In the genomic region with DNA sequence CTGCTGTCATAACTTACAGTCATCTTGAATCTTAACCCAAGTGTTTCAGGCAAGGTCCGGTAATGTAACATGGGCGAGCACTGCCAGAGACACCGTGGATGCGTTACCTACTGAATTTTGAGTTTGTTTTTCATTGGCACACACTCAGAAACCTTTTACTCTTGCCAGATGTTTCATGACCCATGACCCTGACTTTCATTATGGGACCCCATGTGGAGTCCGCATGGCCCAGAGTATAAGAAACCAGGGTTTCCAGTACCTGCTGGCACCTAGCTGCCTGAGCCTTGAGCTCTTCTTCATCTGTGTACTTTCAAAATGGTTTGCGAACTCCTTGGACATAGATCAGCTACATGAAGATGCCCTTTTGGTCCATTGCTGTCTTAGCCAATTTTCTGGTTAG, we compare ENCODE assay signal across 23 mouse cellular contexts.
A peak's percentile ranks its signal among the peaks of the same experiment; 100 is the strongest.
DNase-seq lines count a peak whose midpoint lies in the region; ATAC-seq lines count a peak whose summit lies in the region.
"Had no signal": no experiment of that assay in that cellular context is flagged by ENCODE, and none has a peak within 500 bp of the region (broad histone marks: within the 10 kb centered on the region; RNA-seq: fewer than 3 reads in every experiment).

No protein-coding gene starts in this region.

- H3K27ac ChIP-seq in hindbrain, embryonic 10.5 days, result no peak overlapping the region
- H3K27ac ChIP-seq in hindbrain, embryonic 11.5 days (ENCODE audit: low read depth, low read length), result no peak overlapping the region
- no peak overlapping the region for H3K27ac ChIP-seq in limb, embryonic 11.5 days (replicated peaks; ENCODE audit: low read depth, low read length)
- H3K27ac ChIP-seq: forebrain, embryonic 10.5 days; forebrain, embryonic 13.5 days; gastrocnemius, adult 2 months; hindbrain, embryonic 14.5 days; hindbrain, postnatal 0 days had no signal

- no peak overlapping the region for H3K9ac ChIP-seq in hindbrain, embryonic 11.5 days (ENCODE audit: low read depth, low read length)
- H3K9ac ChIP-seq in limb, embryonic 11.5 days (ENCODE audit: low read length), result no peak overlapping the region
- H3K9ac ChIP-seq: forebrain, embryonic 13.5 days; hindbrain, embryonic 14.5 days had no signal

- 76% methylated on average over 6 of the region's 6 CpGs for whole genome bisulfite sequencing in hindbrain, embryonic 10.5 days
- 74% methylated on average over 6 of the region's 6 CpGs for WGBS in hindbrain, embryonic 11.5 days
- 34% methylated on average over 6 of the region's 6 CpGs for WGBS in limb, embryonic 11.5 days

- H3K4me2 ChIP-seq in hindbrain, embryonic 11.5 days (replicated peaks; ENCODE audit: low read depth, low read length), result no peak overlapping the region
- H3K4me2 ChIP-seq in limb, embryonic 11.5 days (ENCODE audit: low read depth, severe bottlenecking), result no peak overlapping the region
- H3K4me2 ChIP-seq: forebrain, embryonic 13.5 days; heart, embryonic 11.5 days; hindbrain, embryonic 14.5 days had no signal

- DNase-seq in hindbrain, embryonic 10.5 days (ENCODE audit: low spot score), result peak; percentile 12
- no peak for DNase-seq in hindbrain, embryonic 11.5 days (ENCODE audit: low spot score)
- peak; percentile 31 for DNase-seq in embryo, embryonic 10.5 days (ENCODE audit: low spot score)
- peak; percentile 43 for DNase-seq in embryo, embryonic 11 days
- DNase-seq in limb, embryonic 11.5 days (ENCODE audit: low spot score), result peak; percentile 53
- DNase-seq in B cell, adult 2 months, result no peak
- DNase-seq: adrenal gland, adult 8-10 months; adrenal gland, postnatal 25 days; cerebellum, adult 11-12 months; cerebellum, adult 9-10 months; cerebellum, postnatal 14 days; gastrocnemius, adult 2 months; gastrocnemius, postnatal 14 days; heart, adult 11 months had no signal

- no peak for ATAC-seq in hindbrain, embryonic 11.5 days (ENCODE audit: low FRiP score)
- ATAC-seq in limb, embryonic 11.5 days (ENCODE audit: insufficient number of reproducible peaks, low FRiP score, low TSS enrichment, low read depth), result no peak
- ATAC-seq: activated CD4-positive, CD25-positive, alpha-beta regulatory T cell, adult 4 months; forebrain, embryonic 13.5 days; forebrain, embryonic 16.5 days; hindbrain, postnatal 0 days; inflammation-experienced regulatory T-cells, adult 6 months; intestine, embryonic 16.5 days had no signal

- H3K9me3 ChIP-seq in hindbrain, embryonic 10.5 days, result no peaks in the 10 kb centered on the region
- no peaks in the 10 kb centered on the region for H3K9me3 ChIP-seq in hindbrain, embryonic 11.5 days (ENCODE audit: control insufficient read depth, low read length)
- H3K9me3 ChIP-seq in limb, embryonic 11.5 days (ENCODE audit: control insufficient read depth, low read length), result no peaks in the 10 kb centered on the region
- H3K9me3 ChIP-seq: forebrain, embryonic 10.5 days; forebrain, embryonic 13.5 days had no signal

- peaks cover 6% of the 10 kb centered on the region; the same call in 1 of the 2 replicates for H3K4me1 ChIP-seq in hindbrain, embryonic 10.5 days (replicated peaks)
- H3K4me1 ChIP-seq in hindbrain, embryonic 11.5 days (replicated peaks; ENCODE audit: control insufficient read depth, insufficient read depth, low read length), result no peaks in the 10 kb centered on the region
- H3K4me1 ChIP-seq in limb, embryonic 11.5 days (ENCODE audit: control insufficient read depth, insufficient read depth, low read length), result peaks cover 18% of the 10 kb centered on the region
- H3K4me1 ChIP-seq: forebrain, embryonic 13.5 days had no signal

- no peaks in the 10 kb centered on the region for H3K27me3 ChIP-seq in hindbrain, embryonic 10.5 days (ENCODE audit: insufficient read depth, poor library complexity, severe bottlenecking)
- no peaks in the 10 kb centered on the region for H3K27me3 ChIP-seq in hindbrain, embryonic 11.5 days (ENCODE audit: control insufficient read depth, insufficient read depth, low read length)
- H3K27me3 ChIP-seq in limb, embryonic 11.5 days (ENCODE audit: control insufficient read depth, insufficient read depth, low read length), result no peaks in the 10 kb centered on the region
- H3K27me3 ChIP-seq: forebrain, embryonic 13.5 days had no signal

- no peaks in the 10 kb centered on the region for H3K36me3 ChIP-seq in hindbrain, embryonic 10.5 days
- H3K36me3 ChIP-seq in hindbrain, embryonic 11.5 days (ENCODE audit: control insufficient read depth, insufficient read depth, low read length), result no peaks in the 10 kb centered on the region
- no peaks in the 10 kb centered on the region for H3K36me3 ChIP-seq in limb, embryonic 11.5 days (ENCODE audit: control insufficient read depth, insufficient read depth, low read length)
- H3K36me3 ChIP-seq: forebrain, embryonic 10.5 days had no signal

- H3K4me3 ChIP-seq in hindbrain, embryonic 10.5 days, result no peak overlapping the region
- no peak overlapping the region for H3K4me3 ChIP-seq in hindbrain, embryonic 11.5 days (ENCODE audit: low read depth, low read length)
- H3K4me3 ChIP-seq in limb, embryonic 11.5 days (ENCODE audit: low read depth, low read length), result no peak overlapping the region
- H3K4me3 ChIP-seq: forebrain, embryonic 10.5 days; forebrain, embryonic 13.5 days; gastrocnemius, adult 2 months had no signal

Comparison
In these comparisons a context has a peak if more than half of its experiments do, and no peak if none do; other contexts are left out.
1. DNase-seq: peak in hindbrain, embryonic 10.5 days (single experiment), embryo, embryonic 10.5 days (single experiment), embryo, embryonic 11 days (single experiment) and limb, embryonic 11.5 days (single experiment); none in hindbrain, embryonic 11.5 days (single experiment) and B cell, adult 2 months (0 of 2).